Mouse (Mus musculus): ENCODE results near the gene Jph2. TPM values are rescaled to one million over a fixed set of nuclear protein-coding genes. Genes with fewer than 3 reads are reported as not detected.

Gene Jph2
- total RNA-seq, 2 experiments from 2014 or later = 11.5 to 23.5 TPM

GRCm38 (mm10) chr2:163310163-163310688 is 87.6 kb downstream of the Jph2 start:
- DNase-seq = peak; percentile 29

GRCm38 (mm10) chr2:163309376-163309775 is 88.4 kb downstream of the Jph2 start:
- no peak for DNase-seq

DNA sequence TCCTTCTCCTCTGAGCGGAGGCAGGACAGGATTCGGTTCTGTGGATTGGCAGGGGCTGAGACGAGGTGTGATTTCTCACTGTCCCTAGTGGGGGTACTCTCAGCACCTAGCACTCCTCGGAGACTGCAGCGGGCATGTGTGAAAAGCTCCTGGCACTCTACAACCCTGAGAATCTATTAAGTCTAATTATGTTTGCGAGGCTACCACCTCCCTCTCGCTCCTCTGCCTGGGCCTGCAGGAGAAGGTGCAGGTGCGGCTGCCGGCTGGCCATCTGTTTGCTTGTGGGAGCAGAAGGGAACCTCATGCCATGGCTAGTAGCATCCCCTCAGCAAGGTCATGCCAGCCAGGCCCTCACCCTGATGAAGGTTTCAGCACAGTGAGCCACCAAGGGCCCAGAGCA is 94.8 kb downstream of the Jph2 start:
- DNase-seq = no peak

DNA sequence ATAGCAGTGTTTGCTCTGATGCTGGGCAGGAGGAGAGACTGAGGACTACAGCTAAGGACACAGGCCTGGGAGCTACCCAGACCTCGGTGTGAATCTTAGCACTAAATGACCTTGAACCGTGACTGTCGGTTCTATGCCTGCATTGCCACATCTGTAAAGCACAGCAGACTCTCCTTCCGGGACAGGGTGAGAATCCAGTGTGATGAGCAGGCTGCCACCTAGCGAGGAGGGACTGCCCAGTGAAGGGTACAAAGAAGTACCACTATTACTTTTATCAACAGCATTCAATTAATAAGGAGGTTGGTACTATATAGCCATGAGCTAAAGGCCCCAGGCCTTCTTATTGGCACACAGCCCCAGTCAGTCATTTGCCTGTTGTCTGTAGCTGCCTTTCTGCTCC is 96.2 kb downstream of the Jph2 start:
- no peak for DNase-seq

GRCm38 (mm10) chr2:163300069-163301060 is 97.4 kb downstream of the Jph2 start:
- peak; percentile 37 for DNase-seq

GRCm38 (mm10) chr2:163296999-163297630 is 100.7 kb downstream of the Jph2 start:
- no peak for DNase-seq

- no peak for DNase-seq
These were observed 108.9 kb downstream of the Jph2 start for GRCm38 (mm10) chr2:163288881-163289379.

Other genes starting within 250 kb of the Jph2 start
- gene Tox2, start 194.9 kb downstream of the Jph2 start, total RNA-seq (2021) = 1 to 10 TPM; 3.9 to 5.0 TPM
- gene Oser1, start 26.7 kb upstream of the Jph2 start, total RNA-seq (2021) = 10 to 100 TPM; 34.6 to 34.8 TPM
- gene Gdap1l1, start 40.5 kb upstream of the Jph2 start, total RNA-seq (2021) = 1 to 10 TPM; 3.4 to 4.3 TPM
- 10 to 100 TPM; 76.9 to 91.9 TPM for gene Fitm2, start 74.6 kb upstream of the Jph2 start, total RNA-seq (2021)
- not detected for gene R3hdml, start 94.3 kb upstream of the Jph2 start, total RNA-seq (2021)
- gene Hnf4a, start 108.8 kb upstream of the Jph2 start, total RNA-seq (2021) = 10 to 100 TPM; 11.8 to 51.8 TPM
- 10 to 100 TPM; 24.8 to 26.4 TPM for gene Ttpal, start 204.3 kb upstream of the Jph2 start, total RNA-seq (2021)
- 100 to 1,000 TPM; 350 to 392 TPM for gene Serinc3, start 247.1 kb upstream of the Jph2 start, total RNA-seq (2021)

All from adrenal gland, postnatal 10 days (tissue).